Mouse (Mus musculus): Measurements from ENCODE around the gene Stoml1. TPM values are rescaled to one million over a fixed set of nuclear protein-coding genes. Genes with fewer than 3 reads are reported as not detected.

Gene Stoml1
- total and polyA plus RNA-seq, 3 experiments, result 35.4 to 40.7 (median 35.4) TPM

- Histone ChIP-seq H3K27ac (ENCODE audit: insufficient read depth, low read depth) (no peak overlapping the region), H3K4me1 (ENCODE audit: control insufficient read depth in 1 of 2, insufficient read depth in 2 of 2) (peaks cover 0 to 6% of the 10 kb centered on the region in 2 experiments; a peak in 2 of 4 replicates), H3K9me3 (replicated peaks; ENCODE audit: low read length) (no peaks in the 10 kb centered on the region), H3K27me3 (replicated peaks) (no peaks in the 10 kb centered on the region), H3K4me2 (ENCODE audit: insufficient read depth, low read depth, poor library complexity, severe bottlenecking) (no peak overlapping the region), H3K79me2 (replicated peaks; ENCODE audit: control insufficient read depth, extremely low read depth, insufficient read depth, poor library complexity, severe bottlenecking) (no peaks in the 10 kb centered on the region), H3K4me3 (replicated peaks in 1 of 3; ENCODE audit: low read depth in 2 of 3, low read length in 2 of 3, poor library complexity in 1 of 3) (no peak overlapping the region), H3K36me3 (replicated peaks in 1 of 2; ENCODE audit: control insufficient read depth in 1 of 2, insufficient read depth in 1 of 2, low read length in 1 of 2) (peaks cover 11 to 24% of the 10 kb centered on the region in 2 experiments), H3K9ac (ENCODE audit: insufficient read depth, low read depth) (no peak overlapping the region)
- no peak for DNase-seq (ENCODE audit: extremely low read depth)
- in situ Hi-C loops (cut with MboI; ENCODE audit: low pct_ligation_motif_present, low pct_unique_long_range_greater_than_20kb, low sequenced_read_pairs) (no loop called here), dilution Hi-C loops (cut with MboI; ENCODE audit: extremely low pct_ligation_motif_present, extremely low pct_unique_long_range_greater_than_20kb, low sequenced_read_pairs) (no loop called here)
- TF ChIP-seq POLR2AphosphoS2 (IDR thresholded peaks at IDR 0.05; ENCODE audit: low read depth, low read length) (no peak), ZNF384 (IDR thresholded peaks at IDR 0.05; ENCODE audit: low read depth, low read length) (no peak), NRF1 (IDR thresholded peaks at IDR 0.05; ENCODE audit: low read depth, low read length) (no peak), POLR2A (IDR thresholded peaks at IDR 0.05; ENCODE audit: low read depth, low read length) (no peak), CTCF (conservative IDR thresholded peaks at IDR 0.05 in 1 of 2, IDR thresholded peaks at IDR 0.05 in 1 of 2; ENCODE audit: low read depth in 2 of 2, low read length in 2 of 2) (no peak), KAT2A (IDR thresholded peaks at IDR 0.05; ENCODE audit: insufficient replicate concordance, low read length) (no peak), UBTF (IDR thresholded peaks at IDR 0.05; ENCODE audit: low read depth, low read length) (no peak), MXI1 (IDR thresholded peaks at IDR 0.05; ENCODE audit: low read depth, low read length) (no peak)
These were observed 38.3 kb upstream of the Stoml1 start for GRCm38 (mm10) chr9:58214519-58215180.

GRCm38 (mm10) chr9:58216402-58216801 lies 36.6 kb upstream of the Stoml1 start:
- H3K27me3 ChIP-seq (replicated peaks), result no peaks in the 10 kb centered on the region
- no peak overlapping the region for H3K9ac ChIP-seq (ENCODE audit: insufficient read depth, low read depth)
- peak; percentile 35 for DNase-seq (ENCODE audit: extremely low read depth)
- dilution Hi-C loops (cut with MboI; ENCODE audit: extremely low pct_ligation_motif_present, extremely low pct_unique_long_range_greater_than_20kb, low sequenced_read_pairs), result no loop called here
- no peak overlapping the region for H3K4me2 ChIP-seq (ENCODE audit: insufficient read depth, low read depth, poor library complexity, severe bottlenecking)
- no peak overlapping the region for H3K27ac ChIP-seq (ENCODE audit: insufficient read depth, low read depth)
- H3K79me2 ChIP-seq (replicated peaks; ENCODE audit: control insufficient read depth, extremely low read depth, insufficient read depth, poor library complexity, severe bottlenecking), result no peaks in the 10 kb centered on the region
- H3K4me1 ChIP-seq (ENCODE audit: control insufficient read depth in 1 of 2, insufficient read depth in 2 of 2), result no peaks in the 10 kb centered on the region
- TF ChIP-seq CTCF (conservative IDR thresholded peaks at IDR 0.05 in 1 of 2, IDR thresholded peaks at IDR 0.05 in 1 of 2; ENCODE audit: low read depth in 2 of 2, low read length in 2 of 2), result peak in 1 of 2 experiments; percentile 67; a peak in 2 of 4 replicates
- peak; percentile 87 for TF ChIP-seq POLR2AphosphoS2 (IDR thresholded peaks at IDR 0.05; ENCODE audit: low read depth, low read length)
- TF ChIP-seq ZMIZ1 (IDR thresholded peaks at IDR 0.05; ENCODE audit: low read depth, low read length), result no peak
- TF ChIP-seq ELF1 (IDR thresholded peaks at IDR 0.05; ENCODE audit: low read depth, low read length), result no peak
- TF ChIP-seq BHLHE40 (IDR thresholded peaks at IDR 0.05; ENCODE audit: low read depth, low read length), result no peak
- peak; percentile 54 for TF ChIP-seq RAD21 (IDR thresholded peaks at IDR 0.05; ENCODE audit: low read depth, low read length)
- TF ChIP-seq KAT2A (IDR thresholded peaks at IDR 0.05; ENCODE audit: insufficient replicate concordance, low read length), result no peak
- TF ChIP-seq SMC3 (IDR thresholded peaks at IDR 0.05; ENCODE audit: low read depth, low read length), result peak; percentile 51
- H3K4me3 ChIP-seq (replicated peaks in 1 of 3; ENCODE audit: low read depth in 2 of 3, low read length in 2 of 3, poor library complexity in 1 of 3), result no peak overlapping the region
- in situ Hi-C loops (cut with MboI; ENCODE audit: low pct_ligation_motif_present, low pct_unique_long_range_greater_than_20kb, low sequenced_read_pairs), result no loop called here
- H3K9me3 ChIP-seq (replicated peaks; ENCODE audit: low read length), result no peaks in the 10 kb centered on the region
- peaks cover 26 to 42% of the 10 kb centered on the region in 2 experiments for H3K36me3 ChIP-seq (replicated peaks in 1 of 2; ENCODE audit: control insufficient read depth in 1 of 2, insufficient read depth in 1 of 2, low read length in 1 of 2)
